Comparison of ENCODE assay signal across 9 mouse cellular contexts in genomic region chr3:134654051-134654450, GRCm38 (mm10).
DNase-seq lines count a peak whose midpoint lies in the region; ATAC-seq and TF ChIP-seq lines count a peak whose summit lies in the region.
"Had no signal": no experiment of that assay in that cellular context is flagged by ENCODE, and none has a peak within 500 bp of the region (broad histone marks: within the 10 kb centered on the region; RNA-seq: fewer than 3 reads in every experiment).

No protein-coding gene starts in this region.

- no peaks in the 10 kb centered on the region for H3K27me3 ChIP-seq in hindbrain, postnatal 0 days (ENCODE audit: insufficient read depth, low read length)
- no peaks in the 10 kb centered on the region for H3K27me3 ChIP-seq in neural tube, embryonic 15.5 days (replicated peaks)

- no peak overlapping the region for H3K9ac ChIP-seq in hindbrain, postnatal 0 days (replicated peaks; ENCODE audit: low read length)
- H3K9ac ChIP-seq in neural tube, embryonic 15.5 days (replicated peaks) = no peak overlapping the region

- H3K9me3 ChIP-seq in hindbrain, postnatal 0 days (ENCODE audit: low read length) = no peaks in the 10 kb centered on the region
- H3K9me3 ChIP-seq in neural tube, embryonic 15.5 days (replicated peaks) = no peaks in the 10 kb centered on the region

- H3K27ac ChIP-seq in cortical plate, adult 2 months (ENCODE audit: insufficient read depth, low read length) = no peak overlapping the region
- no peak overlapping the region for H3K27ac ChIP-seq in hindbrain, postnatal 0 days
- no peak overlapping the region for H3K27ac ChIP-seq in neural tube, embryonic 15.5 days (replicated peaks)

- H3K4me1 ChIP-seq in cortical plate, adult 2 months (ENCODE audit: control insufficient read depth, insufficient read depth, low read length) = no peaks in the 10 kb centered on the region
- no peaks in the 10 kb centered on the region for H3K4me1 ChIP-seq in hindbrain, postnatal 0 days (ENCODE audit: insufficient read depth, low read length)
- no peaks in the 10 kb centered on the region for H3K4me1 ChIP-seq in neural tube, embryonic 15.5 days

- intact Hi-C loops in left cerebral cortex, postnatal 36 days (cut with DNase I) = no loop called here

- TF ChIP-seq POLR2A in cortical plate, adult 2 months (IDR thresholded peaks at IDR 0.05; ENCODE audit: extremely low read depth, insufficient read depth, low read length) = no peak

- TF ChIP-seq CTCF in cortical plate, adult 2 months (IDR thresholded peaks at IDR 0.05; ENCODE audit: extremely low read depth, insufficient read depth, low read length) = peak; percentile 42; the same call in 1 of the 2 replicates
- TF ChIP-seq CTCF in hindbrain, postnatal 0 days (IDR thresholded peaks at IDR 0.05; ENCODE audit: low read depth) = peak; percentile 70

- no peak overlapping the region for H3K4me3 ChIP-seq in cortical plate, adult 2 months (ENCODE audit: insufficient read depth, low read length)
- no peak overlapping the region for H3K4me3 ChIP-seq in hindbrain, postnatal 0 days (ENCODE audit: low read length)
- no peak overlapping the region for H3K4me3 ChIP-seq in neural tube, embryonic 15.5 days (replicated peaks)
- H3K4me3 ChIP-seq: erythroblast, embryonic 14.5 days; myocyte had no signal

- no peak overlapping the region for H3K4me2 ChIP-seq in hindbrain, postnatal 0 days (ENCODE audit: low read depth, low read length)
- no peak overlapping the region for H3K4me2 ChIP-seq in neural tube, embryonic 15.5 days

- peak; percentile 84; the same call in 1 of the 2 replicates for ATAC-seq in hindbrain, postnatal 0 days
- ATAC-seq in neural tube, embryonic 15.5 days (ENCODE audit: low FRiP score) = peak; percentile 92
- no peak for ATAC-seq in inflammation-experienced regulatory T-cells, adult 6 months

- WGBS in hindbrain, postnatal 0 days = 21% methylated on average over 4 of the region's 4 CpGs
- WGBS in neural tube, embryonic 15.5 days = 27% methylated on average over 4 of the region's 4 CpGs

- DNase-seq in left cerebral cortex, adult 11 months (ENCODE audit: low spot score) = peak; percentile 12
- DNase-seq in left cerebral cortex, postnatal 36 days (ENCODE audit: low spot score in 2 of 2) = no peak
- peak; percentile 84 for DNase-seq in hindbrain, postnatal 0 days (ENCODE audit: low spot score)
- no peak for DNase-seq in adrenal gland, postnatal 4 days (ENCODE audit: low spot score in 2 of 2)

- H3K36me3 ChIP-seq in hindbrain, postnatal 0 days (ENCODE audit: insufficient read depth, low read length) = no peaks in the 10 kb centered on the region
- no peaks in the 10 kb centered on the region for H3K36me3 ChIP-seq in neural tube, embryonic 15.5 days

Comparison
In these comparisons a context has a peak if more than half of its experiments do, and no peak if none do; other contexts are left out.
1. DNase-seq: peak in left cerebral cortex, adult 11 months (single experiment) and hindbrain, postnatal 0 days (single experiment); none in left cerebral cortex, postnatal 36 days (0 of 2) and adrenal gland, postnatal 4 days (0 of 2).